Mouse (Mus musculus): ENCODE data around the gene Med12. TPM values are rescaled to one million over a fixed set of nuclear protein-coding genes. Genes with fewer than 3 reads are reported as not detected.

The Med12 gene
- 165 to 200 TPM (median 175 TPM) in 4 replicates for total RNA-seq (2023)

GRCm38 (mm10) chrX:101273875-101274738 lies at the start of gene Med12:
Med12 (plus strand) TSS chrX:101274030.

DNA sequence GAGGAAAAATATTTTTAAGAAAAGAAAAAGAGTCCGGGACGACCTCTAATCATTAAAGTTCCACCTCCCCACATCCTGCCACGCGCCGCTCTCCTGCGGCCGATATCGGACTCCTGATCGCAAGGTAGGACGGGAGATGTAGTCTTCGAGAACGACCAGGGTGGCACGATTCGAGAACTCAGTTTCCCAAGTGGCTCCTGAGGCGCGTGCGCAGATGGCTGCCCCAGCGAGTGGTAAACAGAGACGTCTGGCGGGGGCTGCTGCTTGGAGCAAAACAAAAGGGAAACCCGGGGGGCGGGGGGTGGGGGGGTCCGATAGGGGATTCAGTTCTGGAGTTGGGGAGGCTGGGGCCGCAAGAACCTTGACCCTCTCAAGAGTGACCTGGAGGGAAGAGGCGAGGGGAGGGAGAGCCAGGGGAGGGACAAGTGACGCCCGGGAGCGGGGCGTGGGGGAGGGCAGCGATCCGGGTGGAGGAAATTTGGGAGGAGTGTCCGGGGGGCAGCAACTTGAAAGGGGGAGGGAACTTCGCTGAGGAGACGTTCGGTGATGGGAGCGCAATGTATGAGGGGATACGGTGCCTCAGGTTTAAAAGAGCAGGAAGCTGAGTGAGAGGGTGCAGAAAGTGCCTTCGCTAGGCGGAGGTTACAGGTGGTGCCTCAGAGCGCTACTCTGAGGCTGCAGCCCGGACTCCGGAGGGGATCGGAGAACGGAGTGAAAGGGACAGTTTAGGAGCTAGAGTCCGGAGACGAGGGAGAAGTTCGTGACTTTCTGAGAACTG lies 19.7 kb upstream of the Med12 start, which contains the start of gene Foxo4:
Gene Foxo4 (plus strand): TSS at position 577 of the 778 bp plus-strand sequence.

GRCm38 (mm10) chrX:101263892-101264291 lies 9.9 kb upstream of the Med12 start, which contains the start of gene Gm614:
Gm614 (minus strand) TSS chrX:101263992.

GRCm38 (mm10) chrX:101268025-101268754 lies 5.6 kb upstream of the Med12 start, which contains the start of gene Il2rg:
Il2rg (minus strand) TSS chrX:101268255.

DNA sequence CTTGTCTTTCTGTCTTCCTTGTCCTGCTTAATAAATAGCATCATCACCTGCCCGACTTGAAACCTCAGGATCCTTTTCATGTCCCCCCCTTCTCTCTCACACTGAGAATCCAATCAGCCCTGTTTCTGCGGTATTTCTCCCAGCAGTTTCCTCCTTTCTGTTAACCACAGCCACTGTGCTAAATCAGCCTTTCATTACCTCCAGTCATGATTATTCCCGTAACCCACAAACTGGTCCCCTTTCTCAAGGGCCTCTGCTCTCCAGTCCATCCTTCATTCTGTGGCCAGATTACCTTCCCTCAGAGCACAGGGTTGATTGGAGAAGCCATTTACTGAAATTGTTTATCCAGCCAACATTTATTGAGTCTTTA lies 5.1 kb upstream of the Med12 start, which contains the start of gene Gm20489:
Gene Gm20489 (minus strand): TSS at position 269 of the 370 bp plus-strand sequence.

DNA sequence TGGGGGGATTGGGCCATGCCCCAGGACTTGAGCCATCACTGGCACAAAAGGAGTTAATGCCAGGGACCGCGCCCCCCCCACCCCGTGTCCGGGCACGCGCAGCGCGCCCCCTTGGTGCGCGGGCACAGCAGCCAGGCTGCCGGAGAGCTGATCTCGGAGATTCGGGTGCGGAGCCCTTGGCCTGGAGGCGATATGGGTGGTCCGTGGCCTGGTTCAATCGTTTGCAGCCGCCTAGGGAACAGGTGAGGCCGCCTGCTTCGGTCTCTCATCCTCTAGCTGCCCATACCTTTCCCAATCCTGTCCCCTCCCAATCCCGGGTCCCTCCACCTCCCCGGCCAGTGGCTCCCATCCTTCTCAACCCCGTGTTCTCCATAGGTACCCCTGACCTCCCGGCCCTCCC lies 25.2 kb downstream of the Med12 start, which contains the start of gene Nlgn3:
Gene Nlgn3 (plus strand): TSS at position 114 of the 400 bp plus-strand sequence.

Other genes with a start within 250 kb of the Med12 start
- 0.18 TPM in 1 of 4 replicates, not detected in the others for gene Tex11, start 214.4 kb upstream of the Med12 start, total RNA-seq (2023)
- 0.43 to 0.86 TPM (median 0.80 TPM) in 3 of 4 replicates, not detected in the other for gene Slc7a3, start 188.0 kb upstream of the Med12 start, total RNA-seq (2023)
- 36.5 to 51.4 TPM (median 45.7 TPM) in 4 replicates for gene Snx12, start 51.5 kb upstream of the Med12 start, total RNA-seq (2023)
- gene Foxo4, start 19.5 kb upstream of the Med12 start, total RNA-seq (2023), result 30.8 to 35.3 TPM (median 33.3 TPM) in 4 replicates
- 60.8 to 73.3 TPM (median 71.7 TPM) in 4 replicates for gene Gm614, start 10.0 kb upstream of the Med12 start, total RNA-seq (2023)
- gene Il2rg, start 5.8 kb upstream of the Med12 start, total RNA-seq (2023), result 556 to 625 TPM (median 571 TPM) in 4 replicates
- gene Gm20489, start 5.0 kb upstream of the Med12 start, total RNA-seq (2023), result not detected in 4 replicates
- 0.48 to 1.6 TPM (median 0.58 TPM) in 3 of 4 replicates, not detected in the other for gene Nlgn3, start 25.1 kb downstream of the Med12 start, total RNA-seq (2023)
- not detected in 4 replicates for gene Gjb1, start 102.3 kb downstream of the Med12 start, total RNA-seq (2023)
- gene Zmym3, start 146.8 kb downstream of the Med12 start, total RNA-seq (2023), result 35.5 to 39.5 TPM (median 38.5 TPM) in 4 replicates
- 210 to 256 TPM (median 212 TPM) in 4 replicates for gene Nono, start 155.3 kb downstream of the Med12 start, total RNA-seq (2023)
- 0.60 to 2.4 TPM (median 1.6 TPM) in 4 replicates for gene Itgb1bp2, start 175.1 kb downstream of the Med12 start, total RNA-seq (2023)

All from B cell, adult 62 days (primary cell).